Mouse (Mus musculus): Measurements from ENCODE around the gene Rps23. TPM values are rescaled to one million over a fixed set of nuclear protein-coding genes. Genes with fewer than 3 reads are reported as not detected.
"Not testable (repeated sequence)": the region's sequence is repeated elsewhere in the genome, so short reads cannot be mapped to it uniquely, and the experiment has no call there.

Rps23 gene
- polyA plus RNA-seq, 1 experiment from 2014 or later: 222 TPM

- Histone ChIP-seq H3K27me3 (ENCODE audit: control insufficient read depth, insufficient read depth, low read depth, low read length) (no peaks in the 10 kb centered on the region), H3K4me2 (ENCODE audit: low read depth, low read length) (no peak overlapping the region), H3K27ac (ENCODE audit: low read length) (no peak overlapping the region), H3K36me3 (ENCODE audit: control insufficient read depth, insufficient read depth, low read length) (no peaks in the 10 kb centered on the region), H3K4me3 (ENCODE audit: low read length) (no peak overlapping the region), H3K9me3 (ENCODE audit: control insufficient read depth, low read length) (no peaks in the 10 kb centered on the region), H3K9ac (ENCODE audit: low read length) (no peak overlapping the region), H3K4me1 (replicated peaks; ENCODE audit: control insufficient read depth, insufficient read depth, low read length) (no peaks in the 10 kb centered on the region)
- 88% methylated on average over 12 of the region's 12 CpGs for WGBS
- no peak for ATAC-seq (ENCODE audit: low read depth)
These were observed 15.4 kb upstream of the Rps23 start for GRCm38 (mm10) chr13:90907376-90907775.

GRCm38 (mm10) chr13:90912760-90913674 is 9.7 kb upstream of the Rps23 start:
- Histone ChIP-seq H3K9me3 (ENCODE audit: control insufficient read depth, low read length) (no peaks in the 10 kb centered on the region), H3K36me3 (ENCODE audit: control insufficient read depth, insufficient read depth, low read length) (no peaks in the 10 kb centered on the region), H3K4me1 (replicated peaks; ENCODE audit: control insufficient read depth, insufficient read depth, low read length) (no peaks in the 10 kb centered on the region), H3K27ac (ENCODE audit: low read length) (no peak overlapping the region), H3K4me3 (ENCODE audit: low read length) (no peak overlapping the region), H3K27me3 (ENCODE audit: control insufficient read depth, insufficient read depth, low read depth, low read length) (no peaks in the 10 kb centered on the region), H3K4me2 (ENCODE audit: low read depth, low read length) (no peak overlapping the region), H3K9ac (ENCODE audit: low read length) (no peak overlapping the region)
- no peak for ATAC-seq (ENCODE audit: low read depth)
- 83% methylated on average over 17 of the region's 17 CpGs for WGBS

GRCm38 (mm10) chr13:90913675-90914192 is 9.0 kb upstream of the Rps23 start:
- no peak for ATAC-seq (ENCODE audit: low read depth)

GRCm38 (mm10) chr13:90914721-90915120 is 8.0 kb upstream of the Rps23 start:
- H3K9me3 ChIP-seq (ENCODE audit: control insufficient read depth, low read length): no peaks in the 10 kb centered on the region
- ATAC-seq (ENCODE audit: low read depth): no peak
- H3K36me3 ChIP-seq (ENCODE audit: control insufficient read depth, insufficient read depth, low read length): no peaks in the 10 kb centered on the region
- no peak overlapping the region for H3K4me2 ChIP-seq (ENCODE audit: low read depth, low read length)
- H3K27me3 ChIP-seq (ENCODE audit: control insufficient read depth, insufficient read depth, low read depth, low read length): no peaks in the 10 kb centered on the region
- H3K4me3 ChIP-seq (ENCODE audit: low read length): no peak overlapping the region
- no peaks in the 10 kb centered on the region for H3K4me1 ChIP-seq (replicated peaks; ENCODE audit: control insufficient read depth, insufficient read depth, low read length)
- H3K27ac ChIP-seq (ENCODE audit: low read length): no peak overlapping the region
- H3K9ac ChIP-seq (ENCODE audit: low read length): no peak overlapping the region
- 90% methylated on average over 4 of the region's 4 CpGs for WGBS

More at GRCm38 (mm10) chr13:90913675-90914192, 9.0 kb upstream of the Rps23 start:
- H3K4me1 ChIP-seq (replicated peaks; ENCODE audit: control insufficient read depth, insufficient read depth, low read length): no peaks in the 10 kb centered on the region
- H3K4me3 ChIP-seq (ENCODE audit: low read length): no peak overlapping the region
- no peaks in the 10 kb centered on the region for H3K9me3 ChIP-seq (ENCODE audit: control insufficient read depth, low read length)
- no peaks in the 10 kb centered on the region for H3K27me3 ChIP-seq (ENCODE audit: control insufficient read depth, insufficient read depth, low read depth, low read length)
- no peaks in the 10 kb centered on the region for H3K36me3 ChIP-seq (ENCODE audit: control insufficient read depth, insufficient read depth, low read length)
- H3K4me2 ChIP-seq (ENCODE audit: low read depth, low read length): no peak overlapping the region
- no peak overlapping the region for H3K27ac ChIP-seq (ENCODE audit: low read length)
- WGBS: 61% methylated on average over 7 of the region's 7 CpGs
- no peak overlapping the region for H3K9ac ChIP-seq (ENCODE audit: low read length)

DNA sequence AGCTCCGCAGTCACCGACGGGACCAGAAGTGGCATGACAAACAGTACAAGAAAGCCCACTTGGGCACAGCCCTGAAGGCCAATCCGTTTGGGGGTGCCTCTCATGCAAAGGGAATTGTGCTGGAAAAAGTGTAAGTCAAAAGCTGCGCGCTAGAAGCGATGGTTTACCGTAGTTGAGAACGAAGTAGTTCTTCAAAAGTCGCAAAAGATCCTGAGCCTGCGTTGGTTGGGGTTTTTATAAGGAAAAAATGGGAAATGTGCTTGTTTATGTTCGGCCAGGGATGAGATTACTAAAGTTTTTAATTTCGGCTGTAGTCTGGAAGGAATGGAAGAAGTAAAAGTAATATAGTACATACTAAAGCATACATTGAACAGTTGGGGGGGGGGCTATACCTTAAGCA is 859 bp downstream of the Rps23 start:
- peak overlapping the region; percentile 98 for H3K9ac ChIP-seq (ENCODE audit: low read length)
- not testable (repeated sequence) for H3K27me3 ChIP-seq (ENCODE audit: control insufficient read depth, insufficient read depth, low read depth, low read length); H3K27ac ChIP-seq (ENCODE audit: low read length); H3K4me1 ChIP-seq (replicated peaks; ENCODE audit: control insufficient read depth, insufficient read depth, low read length); ATAC-seq (ENCODE audit: low read depth); H3K9me3 ChIP-seq (ENCODE audit: control insufficient read depth, low read length)
- H3K4me3 ChIP-seq (ENCODE audit: low read length): peak overlapping the region; percentile 95
- peak overlapping the region; percentile 75 for H3K4me2 ChIP-seq (ENCODE audit: low read depth, low read length)
- WGBS: under 1% methylated on average over 13 of the region's 13 CpGs
- peaks cover 24% of the 10 kb centered on the region for H3K36me3 ChIP-seq (ENCODE audit: control insufficient read depth, insufficient read depth, low read length)

DNA sequence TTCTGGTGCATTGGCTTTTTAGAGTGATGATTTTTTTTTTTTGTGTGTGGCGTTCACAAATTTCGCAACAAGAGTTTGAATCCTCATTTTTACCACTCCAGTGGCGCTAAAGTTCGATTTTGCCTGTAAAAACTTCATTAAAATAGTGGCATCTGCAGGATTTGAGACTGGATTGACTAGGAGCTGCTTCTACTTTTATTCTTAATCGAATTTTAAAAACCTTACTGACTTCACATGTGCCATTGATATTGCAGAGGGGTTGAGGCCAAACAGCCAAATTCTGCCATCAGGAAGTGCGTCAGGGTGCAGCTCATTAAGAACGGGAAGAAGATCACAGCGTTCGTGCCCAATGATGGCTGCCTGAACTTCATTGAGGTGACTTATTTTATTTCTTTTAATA is 1.3 kb downstream of the Rps23 start:
- H3K4me2 ChIP-seq (ENCODE audit: low read depth, low read length): peak overlapping the region; percentile 75
- no peaks in the 10 kb centered on the region for H3K27me3 ChIP-seq (ENCODE audit: control insufficient read depth, insufficient read depth, low read depth, low read length)
- no peak overlapping the region for H3K27ac ChIP-seq (ENCODE audit: low read length)
- WGBS: 36% methylated on average over 9 of the region's 9 CpGs
- ATAC-seq (ENCODE audit: low read depth): no peak
- peaks cover 24% of the 10 kb centered on the region for H3K36me3 ChIP-seq (ENCODE audit: control insufficient read depth, insufficient read depth, low read length)
- no peaks in the 10 kb centered on the region for H3K9me3 ChIP-seq (ENCODE audit: control insufficient read depth, low read length)
- peak overlapping the region; percentile 95 for H3K4me3 ChIP-seq (ENCODE audit: low read length)
- H3K9ac ChIP-seq (ENCODE audit: low read length): peak overlapping the region; percentile 98
- no peaks in the 10 kb centered on the region for H3K4me1 ChIP-seq (replicated peaks; ENCODE audit: control insufficient read depth, insufficient read depth, low read length)

DNA sequence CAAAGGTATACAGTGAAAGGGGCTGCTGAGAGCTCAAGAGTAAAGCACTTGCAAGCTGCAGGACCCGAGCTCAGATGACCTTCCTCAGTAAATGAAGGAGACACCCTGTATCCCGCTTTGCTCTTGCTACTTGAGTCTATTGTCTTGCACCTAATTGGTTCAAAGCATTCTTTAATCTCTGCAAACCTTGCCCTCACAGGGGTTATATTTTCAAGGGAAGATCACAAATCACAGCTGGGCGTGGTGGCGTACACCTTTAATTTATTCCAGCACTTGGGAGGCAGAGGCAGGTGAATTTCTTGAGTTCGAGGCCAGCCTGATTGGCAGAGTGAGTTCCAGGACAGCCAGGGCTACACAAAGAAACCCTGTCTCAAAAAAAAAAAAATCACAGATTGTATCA is 2.4 kb downstream of the Rps23 start:
- Histone ChIP-seq H3K4me3 (ENCODE audit: low read length) (no peak overlapping the region), H3K4me1 (replicated peaks; ENCODE audit: control insufficient read depth, insufficient read depth, low read length) (no peaks in the 10 kb centered on the region), H3K9me3 (ENCODE audit: control insufficient read depth, low read length) (no peaks in the 10 kb centered on the region), H3K9ac (ENCODE audit: low read length) (no peak overlapping the region), H3K4me2 (ENCODE audit: low read depth, low read length) (no peak overlapping the region), H3K27me3 (ENCODE audit: control insufficient read depth, insufficient read depth, low read depth, low read length) (no peaks in the 10 kb centered on the region), H3K36me3 (ENCODE audit: control insufficient read depth, insufficient read depth, low read length) (peaks cover 24% of the 10 kb centered on the region), H3K27ac (ENCODE audit: low read length) (no peak overlapping the region)
- ATAC-seq (ENCODE audit: low read depth): no peak
- 81% methylated on average over 5 of the region's 5 CpGs for WGBS

GRCm38 (mm10) chr13:90926125-90926765 is 3.5 kb downstream of the Rps23 start:
- H3K27me3 ChIP-seq (ENCODE audit: control insufficient read depth, insufficient read depth, low read depth, low read length): no peaks in the 10 kb centered on the region
- no peak for ATAC-seq (ENCODE audit: low read depth)
- H3K4me1 ChIP-seq (replicated peaks; ENCODE audit: control insufficient read depth, insufficient read depth, low read length): no peaks in the 10 kb centered on the region
- no peak overlapping the region for H3K9ac ChIP-seq (ENCODE audit: low read length)
- H3K4me2 ChIP-seq (ENCODE audit: low read depth, low read length): no peak overlapping the region
- H3K27ac ChIP-seq (ENCODE audit: low read length): no peak overlapping the region
- no peaks in the 10 kb centered on the region for H3K9me3 ChIP-seq (ENCODE audit: control insufficient read depth, low read length)
- H3K36me3 ChIP-seq (ENCODE audit: control insufficient read depth, insufficient read depth, low read length): peaks cover 24% of the 10 kb centered on the region
- WGBS: 71% methylated on average over 7 of the region's 7 CpGs
- H3K4me3 ChIP-seq (ENCODE audit: low read length): no peak overlapping the region

GRCm38 (mm10) chr13:90926938-90927633 is 4.3 kb downstream of the Rps23 start:
- Histone ChIP-seq H3K36me3 (ENCODE audit: control insufficient read depth, insufficient read depth, low read length) (peaks cover 24% of the 10 kb centered on the region), H3K4me2 (ENCODE audit: low read depth, low read length) (no peak overlapping the region), H3K9ac (ENCODE audit: low read length) (no peak overlapping the region), H3K9me3 (ENCODE audit: control insufficient read depth, low read length) (no peaks in the 10 kb centered on the region), H3K4me1 (replicated peaks; ENCODE audit: control insufficient read depth, insufficient read depth, low read length) (no peaks in the 10 kb centered on the region), H3K27me3 (ENCODE audit: control insufficient read depth, insufficient read depth, low read depth, low read length) (no peaks in the 10 kb centered on the region), H3K4me3 (ENCODE audit: low read length) (no peak overlapping the region), H3K27ac (ENCODE audit: low read length) (no peak overlapping the region)
- 64% methylated on average over 5 of the region's 5 CpGs for WGBS
- no peak for ATAC-seq (ENCODE audit: low read depth)
